Mouse (Mus musculus) megakaryocyte, embryonic 14.5 days (primary cell): ENCODE data around the gene Nlrp14.

Experiments
- FLI1 ChIP-seq: IDR thresholded peaks from 2 replicates; pipeline ENCODE4 v1.6.1; 2012; ENCODE audit warnings: low read length, inconsistent platforms, mixed read lengths
- GATA1 ChIP-seq: IDR thresholded peaks from 3 replicates; pipeline ENCODE4 v1.6.1; 2012; ENCODE audit warnings: mixed read lengths, low read length, inconsistent platforms, borderline replicate concordance

GRCm38 (mm10) chr7:107209204-107209860 lies 42.5 kb downstream of the Nlrp14 start, which contains the start of gene Rbmxl2:
- TF ChIP-seq FLI1 (no peak), GATA1 (no peak)
